Mouse (Mus musculus) lung, postnatal 0 days (tissue): Measurements from ENCODE around the gene Ccnt1. TPM values are rescaled to one million over a fixed set of nuclear protein-coding genes. Genes with fewer than 3 reads are reported as not detected.

Experiments used
- ATAC-seq: fragments of 200-750 bp; cut with Nextera tagmentation; 2 replicates; pipeline ENCODE4 v1.8.0; 2017; ENCODE audit warnings: moderate library complexity
- DNase-seq: peaks from one replicate; pipeline ENCODE4 v3.0.0-alpha.2; 2016; ENCODE audit warnings: low spot score
- H3K27ac ChIP-seq: fragments of 300-500 bp; sonication (generic); 2 replicates; pipeline ENCODE4 v1.5.1; 2014; ENCODE audit warnings: antibody characterized with exemption, mild to moderate bottlenecking, low read length, mixed read lengths
- H3K27me3 ChIP-seq: fragments of 300-500 bp; sonication (generic); replicated peaks from 2 replicates; pipeline ENCODE4 v1.6.1; 2014; ENCODE audit warnings: low read length, mixed read lengths; ENCODE audit not compliant: insufficient read depth
- H3K36me3 ChIP-seq: fragments of 300-500 bp; sonication (generic); 2 replicates; pipeline ENCODE4 v1.6.1; 2014; ENCODE audit warnings: low read length, mixed read lengths; ENCODE audit not compliant: insufficient read depth
- H3K4me1 ChIP-seq: fragments of 300-500 bp; sonication (generic); 2 replicates; pipeline ENCODE4 v1.6.1; 2014; ENCODE audit warnings: antibody characterized with exemption, low read depth, low read length, mixed read lengths; ENCODE audit not compliant: insufficient read depth
- H3K4me2 ChIP-seq: fragments of 300-500 bp; sonication (generic); replicated peaks from 2 replicates; pipeline ENCODE4 v1.6.1; 2014; ENCODE audit warnings: low read depth, mild to moderate bottlenecking, low read length, moderate library complexity, mixed read lengths
- H3K4me3 ChIP-seq: fragments of 300-500 bp; sonication (generic); 2 replicates; pipeline ENCODE4 v1.5.1; 2014; ENCODE audit warnings: low read depth, low read length
- H3K9ac ChIP-seq: fragments of 300-500 bp; sonication (generic); replicated peaks from 2 replicates; pipeline ENCODE4 v1.6.1; 2014; ENCODE audit warnings: low read depth, mild to moderate bottlenecking
- H3K9me3 ChIP-seq: fragments of 300-500 bp; sonication (generic); 2 replicates; pipeline ENCODE4 v1.6.1; 2016; ENCODE audit warnings: low read length, mixed read lengths
- CTCF ChIP-seq: IDR thresholded peaks from 2 replicates; pipeline ENCODE4 v1.5.1; 2016; ENCODE audit warnings: antibody characterized with exemption, mild to moderate bottlenecking
- EP300 ChIP-seq: IDR thresholded peaks from 2 replicates; pipeline ENCODE4 v1.6.1; 2016; ENCODE audit warnings: antibody characterized with exemption, mild to moderate bottlenecking, control low read depth
- WGBS: fragments of 180-500 bp; shearing (Covaris S2); extraction: QIAGEN DNeasy Blood & Tissue Kit; methylation state at CpG from one replicate; pipeline ENCODE4 v1.1.7; 2014; 5-methylcytosine and 5-hydroxymethylcytosine counted together
- polyA plus RNA-seq: library from polyadenylated mRNA; unstranded; fragments of >200 nt; fragmentation: Nextera tagmentation; extraction: Ambion mirVana; gene quantifications from 2 replicates; pipeline ENCODE4 v1.2.1, GENCODE M21; 2015

Gene Ccnt1
- 31.0 and 32.2 TPM in 2 replicates for polyA plus RNA-seq

- TF ChIP-seq EP300 = no peak
- no peak for TF ChIP-seq CTCF
- ATAC-seq (no peak), DNase-seq (no peak)
- Histone ChIP-seq H3K27me3 (no peaks in the 10 kb centered on the region), H3K27ac (no peak within 1 kb of the TSS), H3K9me3 (no peaks in the 10 kb centered on the region), H3K36me3 (no peaks in the 10 kb centered on the region), H3K4me2 (no peak within 1 kb of the TSS), H3K4me1 (peaks cover 4% of the 10 kb centered on the region; the same call in 1 of the 2 replicates), H3K4me3 (no peak within 1 kb of the TSS), H3K9ac (no peak within 1 kb of the TSS)
- WGBS = 72% methylated on average over 10 of the region's 10 CpGs
These were observed at the start of gene Ccnt1, which contains the start of gene 4930415O20Rik for GRCm38 (mm10) chr15:98570873-98571538. TSS of gene Ccnt1 (minus strand) at chr15:98570923. TSS of gene 4930415O20Rik (plus strand) at chr15:98571004.

GRCm38 (mm10) chr15:98617176-98617537 is 46.4 kb upstream of the Ccnt1 start:
- 0% methylated on average over 12 of the region's 12 CpGs for WGBS

GRCm38 (mm10) chr15:98616362-98617175 is 45.8 kb upstream of the Ccnt1 start:
- Histone ChIP-seq H3K9ac (no peak overlapping the region), H3K4me3 (no peak overlapping the region), H3K27me3 (no peaks in the 10 kb centered on the region), H3K27ac (no peak overlapping the region), H3K4me2 (no peak overlapping the region), H3K36me3 (no peaks in the 10 kb centered on the region), H3K4me1 (no peaks in the 10 kb centered on the region), H3K9me3 (no peaks in the 10 kb centered on the region)
- WGBS = 37% methylated on average over 20 of the region's 20 CpGs
- DNase-seq = no peak
- ATAC-seq = peak; percentile 35; the same call in 1 of the 2 replicates
- TF ChIP-seq CTCF (no peak), EP300 (no peak)

More at GRCm38 (mm10) chr15:98617176-98617537, 46.4 kb upstream of the Ccnt1 start:
- Histone ChIP-seq H3K9ac (no peak overlapping the region), H3K4me1 (no peaks in the 10 kb centered on the region), H3K27ac (no peak overlapping the region), H3K9me3 (no peaks in the 10 kb centered on the region), H3K27me3 (no peaks in the 10 kb centered on the region), H3K36me3 (no peaks in the 10 kb centered on the region), H3K4me2 (no peak overlapping the region), H3K4me3 (no peak overlapping the region)
- TF ChIP-seq EP300 (no peak), CTCF (peak; percentile 87)
- peak; percentile 80 for DNase-seq
- peak; percentile 61 for ATAC-seq

- H3K27ac ChIP-seq = no peak overlapping the region
- 75% methylated on average over 6 of the region's 6 CpGs for WGBS
- H3K4me3 ChIP-seq = no peak overlapping the region
These were observed 45.0 kb upstream of the Ccnt1 start for GRCm38 (mm10) chr15:98615751-98616150.

GRCm38 (mm10) chr15:98614971-98615370 is 44.2 kb upstream of the Ccnt1 start:
- Histone ChIP-seq H3K9ac (no peak overlapping the region), H3K36me3 (no peaks in the 10 kb centered on the region), H3K27ac (no peak overlapping the region), H3K4me3 (no peak overlapping the region), H3K4me1 (no peaks in the 10 kb centered on the region), H3K27me3 (no peaks in the 10 kb centered on the region), H3K9me3 (no peaks in the 10 kb centered on the region), H3K4me2 (no peak overlapping the region)
- ATAC-seq (no peak), DNase-seq (no peak)
- TF ChIP-seq EP300 (no peak), CTCF (no peak)
- 54% methylated on average over 6 of the region's 6 CpGs for WGBS

More at GRCm38 (mm10) chr15:98615751-98616150, 45.0 kb upstream of the Ccnt1 start:
- Histone ChIP-seq H3K4me1 (no peaks in the 10 kb centered on the region), H3K27me3 (no peaks in the 10 kb centered on the region), H3K4me2 (no peak overlapping the region), H3K9me3 (no peaks in the 10 kb centered on the region), H3K9ac (no peak overlapping the region), H3K36me3 (no peaks in the 10 kb centered on the region)
- ATAC-seq (no peak), DNase-seq (no peak)
- no peak for TF ChIP-seq CTCF
- no peak for TF ChIP-seq EP300

GRCm38 (mm10) chr15:98614551-98614950 is 43.8 kb upstream of the Ccnt1 start:
- Histone ChIP-seq H3K4me1 (no peaks in the 10 kb centered on the region), H3K36me3 (no peaks in the 10 kb centered on the region), H3K9ac (no peak overlapping the region), H3K27me3 (no peaks in the 10 kb centered on the region), H3K4me2 (no peak overlapping the region), H3K9me3 (no peaks in the 10 kb centered on the region), H3K27ac (no peak overlapping the region), H3K4me3 (no peak overlapping the region)
- no peak for DNase-seq
- 38% methylated on average over 9 of the region's 9 CpGs for WGBS
- no peak for ATAC-seq
- TF ChIP-seq CTCF (no peak), EP300 (no peak)
